Mouse (Mus musculus) lung, embryonic 15.5 days (tissue): ENCODE measurements around the gene Gm5134. TPM values are rescaled to one million over a fixed set of nuclear protein-coding genes. Genes with fewer than 3 reads are reported as not detected.
A peak's percentile ranks its signal among the peaks of the same experiment; 100 is the strongest.

ENCODE experiments used
- ATAC-seq: fragments of 200-750 bp; cut with Nextera tagmentation; 2 replicates; pipeline ENCODE4 v1.8.0; 2017; ENCODE audit warnings: moderate number of reproducible peaks, borderline replicate concordance; ENCODE audit not compliant: low FRiP score, low TSS enrichment; ENCODE audit errors: extremely low read depth
- H3K27ac ChIP-seq: fragments of 300-500 bp; sonication (generic); 2 replicates; pipeline ENCODE4 v1.5.1; 2015; ENCODE audit warnings: moderate library complexity, mild to moderate bottlenecking, inconsistent platforms
- H3K27me3 ChIP-seq: fragments of 300-500 bp; sonication (generic); 2 replicates; pipeline ENCODE4 v1.6.1; 2015; ENCODE audit warnings: inconsistent platforms
- H3K36me3 ChIP-seq: fragments of 300-500 bp; sonication (generic); 2 replicates; pipeline ENCODE4 v1.6.1; 2015; ENCODE audit warnings: inconsistent platforms
- H3K4me1 ChIP-seq: fragments of 300-500 bp; sonication (generic); 2 replicates; pipeline ENCODE4 v1.6.1; 2015; ENCODE audit warnings: inconsistent platforms
- H3K4me2 ChIP-seq: fragments of 300-500 bp; sonication (generic); 2 replicates; pipeline ENCODE4 v1.6.1; 2015; ENCODE audit warnings: inconsistent platforms, mild to moderate bottlenecking, moderate library complexity
- H3K4me3 ChIP-seq: fragments of 300-500 bp; sonication (generic); 2 replicates; pipeline ENCODE4 v1.5.1; 2015; ENCODE audit warnings: mild to moderate bottlenecking, inconsistent platforms
- H3K9ac ChIP-seq: fragments of 300-500 bp; sonication (generic); 2 replicates; pipeline ENCODE4 v1.6.1; 2015; ENCODE audit warnings: inconsistent platforms
- H3K9me3 ChIP-seq: fragments of 300-500 bp; sonication (generic); 2 replicates; pipeline ENCODE4 v1.6.1; 2016; ENCODE audit warnings: inconsistent platforms
- WGBS: fragments of 180-500 bp; shearing (Covaris S2); methylation state at CpG from one replicate; pipeline ENCODE4 v1.1.7; 2015; 5-methylcytosine and 5-hydroxymethylcytosine counted together
- polyA plus RNA-seq: library from polyadenylated mRNA; unstranded; fragments of >200 nt; fragmentation: Nextera tagmentation; extraction: Ambion mirVana; gene quantifications from 2 replicates; pipeline ENCODE4 v1.2.1, GENCODE M21; 2015

Gm5134 gene
- polyA plus RNA-seq, 1 experiment from 2014 or later, result 0.05 TPM

DNA sequence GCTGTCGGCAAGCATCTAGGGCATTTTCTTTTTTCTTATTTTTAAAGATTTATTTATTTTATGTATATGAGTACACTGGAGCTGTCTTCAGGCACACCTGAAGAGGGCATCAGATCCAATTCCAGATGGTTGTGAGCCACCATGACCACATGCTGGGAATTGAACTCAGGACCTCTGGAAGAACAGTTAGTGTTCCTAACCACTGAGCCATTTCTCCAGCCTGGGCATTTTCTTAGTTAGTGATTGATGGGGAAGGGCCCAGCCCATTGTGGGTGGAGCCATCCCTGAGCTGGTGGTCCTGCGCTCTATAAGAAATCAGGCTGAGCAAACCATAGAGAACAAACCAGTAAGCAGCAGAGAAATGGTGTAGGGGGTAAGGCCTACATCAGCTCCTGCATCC is 48.9 kb downstream of the Gm5134 start:
- 90% methylated on average over 2 of the region's 2 CpGs for WGBS
- Histone ChIP-seq H3K4me1 (no peaks in the 10 kb centered on the region), H3K9ac (no peak overlapping the region), H3K4me2 (no peak overlapping the region), H3K9me3 (no peaks in the 10 kb centered on the region), H3K27me3 (no peaks in the 10 kb centered on the region), H3K27ac (no peak overlapping the region), H3K36me3 (no peaks in the 10 kb centered on the region), H3K4me3 (no peak overlapping the region)
- no peak for ATAC-seq

DNA sequence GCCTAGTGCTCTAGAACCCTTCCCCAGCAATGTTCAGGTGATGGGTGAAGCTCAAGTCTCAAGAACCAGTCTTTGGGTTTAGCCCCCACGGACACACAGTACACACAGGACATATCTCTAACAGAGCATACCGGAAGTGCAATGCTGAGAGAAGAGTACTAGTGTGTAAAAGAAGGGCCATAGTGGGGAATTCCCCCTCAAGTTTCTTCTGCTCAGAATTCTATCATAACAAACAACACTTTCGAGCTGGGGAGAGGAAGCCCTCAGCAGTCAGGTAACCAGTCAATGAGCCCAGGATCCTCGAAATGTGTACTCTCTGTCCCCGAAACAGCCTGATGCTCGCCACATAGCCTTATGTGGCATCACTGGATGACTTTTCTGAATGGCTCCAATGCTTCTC is 52.1 kb downstream of the Gm5134 start:
- Histone ChIP-seq H3K9me3 (no peaks in the 10 kb centered on the region), H3K9ac (no peak overlapping the region), H3K4me2 (no peak overlapping the region), H3K27me3 (no peaks in the 10 kb centered on the region), H3K4me1 (no peaks in the 10 kb centered on the region), H3K27ac (no peak overlapping the region), H3K4me3 (no peak overlapping the region), H3K36me3 (no peaks in the 10 kb centered on the region)
- ATAC-seq, result no peak
- 69% methylated on average over 6 of the region's 6 CpGs for WGBS

DNA sequence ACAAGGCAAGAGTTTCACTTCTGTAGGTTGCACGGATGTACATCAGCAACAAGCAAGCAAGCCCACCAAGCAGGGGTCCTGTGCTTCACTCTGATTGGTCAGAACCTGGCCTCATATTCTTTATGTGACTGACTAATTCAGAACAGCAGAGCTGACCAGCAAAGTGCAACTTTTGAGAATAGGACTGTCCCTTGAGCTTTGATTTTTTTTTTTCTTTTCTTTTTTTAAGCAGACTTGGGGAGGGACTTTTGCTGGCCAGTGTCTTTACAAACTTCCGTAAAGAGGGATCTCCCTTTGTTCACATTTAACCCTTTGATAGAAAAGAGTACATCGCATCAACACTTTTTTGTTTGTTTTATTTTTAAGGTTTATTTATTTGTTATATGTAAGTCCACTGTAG is 55.5 kb downstream of the Gm5134 start:
- Histone ChIP-seq H3K27me3 (no peaks in the 10 kb centered on the region), H3K4me2 (no peak overlapping the region), H3K4me1 (no peaks in the 10 kb centered on the region), H3K4me3 (no peak overlapping the region), H3K36me3 (no peaks in the 10 kb centered on the region), H3K9me3 (no peaks in the 10 kb centered on the region), H3K9ac (no peak overlapping the region), H3K27ac (no peak overlapping the region)
- no peak for ATAC-seq
- WGBS, result 63% methylated on average over 3 of the region's 3 CpGs

DNA sequence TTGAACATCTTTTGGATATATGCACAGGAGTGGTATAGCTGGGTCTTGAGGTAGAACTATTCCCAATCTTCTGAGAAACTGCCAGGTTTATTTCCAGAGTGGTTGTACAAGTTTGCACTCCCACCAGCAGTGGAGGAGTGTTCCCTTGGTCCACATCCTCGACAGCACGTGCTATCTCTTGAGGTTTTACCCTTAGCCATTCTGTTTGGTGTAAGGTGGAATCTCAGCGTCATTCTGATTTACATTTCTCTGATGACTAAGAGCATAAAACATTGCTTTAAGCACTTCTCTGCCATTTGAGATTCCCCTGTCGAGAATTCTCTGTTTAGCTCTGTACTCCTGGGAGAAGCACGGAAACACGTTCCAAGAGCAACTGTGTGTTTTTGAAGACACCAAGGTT is 58.6 kb downstream of the Gm5134 start:
- Histone ChIP-seq H3K27me3 (no peaks in the 10 kb centered on the region), H3K36me3 (no peaks in the 10 kb centered on the region), H3K4me1 (no peaks in the 10 kb centered on the region), H3K4me2 (no peak overlapping the region), H3K9ac (no peak overlapping the region), H3K4me3 (no peak overlapping the region), H3K9me3 (no peaks in the 10 kb centered on the region), H3K27ac (no peak overlapping the region)
- no peak for ATAC-seq
- 70% methylated on average over 6 of the region's 6 CpGs for WGBS

DNA sequence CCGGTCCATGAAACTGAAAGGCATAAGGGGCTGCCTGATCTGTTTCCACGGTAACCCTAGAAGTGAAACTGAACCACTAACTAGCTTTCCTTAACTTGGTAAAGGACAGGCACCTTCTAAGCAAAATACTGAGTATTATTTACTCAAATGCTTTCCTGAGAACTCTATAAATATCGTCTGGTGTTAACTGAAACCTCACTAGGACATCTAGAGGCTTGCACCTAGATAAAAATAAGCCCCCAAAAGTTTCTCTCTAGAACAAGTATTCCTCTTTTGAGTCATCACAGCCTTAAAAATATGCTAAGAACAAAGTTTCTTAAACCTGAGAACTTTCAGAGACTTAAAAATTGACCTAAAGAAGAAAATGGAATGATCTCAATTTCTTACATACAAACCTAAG is 62.6 kb downstream of the Gm5134 start:
- H3K36me3 ChIP-seq, result no peaks in the 10 kb centered on the region
- H3K4me2 ChIP-seq, result no peak overlapping the region
- no peak overlapping the region for H3K27ac ChIP-seq
- H3K9me3 ChIP-seq, result no peaks in the 10 kb centered on the region
- H3K4me1 ChIP-seq, result no peaks in the 10 kb centered on the region
- H3K4me3 ChIP-seq, result no peak overlapping the region
- H3K9ac ChIP-seq, result no peak overlapping the region
- 84% methylated on average over 3 of the region's 3 CpGs for WGBS
- no peaks in the 10 kb centered on the region for H3K27me3 ChIP-seq
- no peak for ATAC-seq

DNA sequence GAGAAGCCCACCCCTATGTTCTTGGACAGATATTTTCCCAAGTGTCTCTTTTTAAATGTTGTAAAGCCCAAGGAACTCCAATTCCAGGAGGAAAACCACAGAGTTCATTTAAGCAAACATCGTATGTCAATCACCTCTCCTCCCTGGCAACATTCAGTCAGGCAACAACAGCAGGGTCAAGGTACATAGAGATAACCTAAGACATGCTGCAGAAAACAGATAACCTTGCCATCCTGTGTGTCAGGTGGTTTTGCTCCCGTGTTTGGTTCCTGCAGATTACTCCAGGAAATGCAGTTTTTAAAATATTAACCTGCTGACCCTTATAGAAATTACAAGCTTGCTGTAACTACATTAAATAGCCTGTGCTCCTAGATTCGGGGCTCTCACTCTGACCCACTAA is 67.4 kb downstream of the Gm5134 start:
- no peak for ATAC-seq
- WGBS, result 29% methylated on average over 3 of the region's 3 CpGs

DNA sequence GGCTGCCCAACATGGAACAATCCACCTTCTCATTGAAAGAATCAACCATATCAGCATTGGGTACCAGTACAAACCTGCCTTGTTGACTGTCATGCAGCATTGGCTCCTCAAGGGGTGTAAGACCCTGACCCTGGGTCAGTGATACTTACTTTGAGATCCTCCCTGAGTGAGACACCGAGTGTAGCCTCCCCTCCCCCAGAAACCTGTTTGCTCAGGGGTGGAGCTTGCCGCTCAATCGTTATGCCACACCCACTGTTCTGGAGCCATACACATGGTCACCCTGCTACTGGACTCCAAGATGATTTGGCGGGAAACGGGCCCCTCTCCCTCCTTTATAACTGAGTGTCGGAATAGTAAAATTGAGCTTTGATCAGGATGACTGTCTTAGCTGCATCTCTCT is 69.6 kb downstream of the Gm5134 start:
- Histone ChIP-seq H3K27ac (no peak overlapping the region), H3K9ac (no peak overlapping the region), H3K36me3 (no peaks in the 10 kb centered on the region), H3K4me1 (peaks cover 10% of the 10 kb centered on the region), H3K9me3 (no peaks in the 10 kb centered on the region), H3K4me2 (no peak overlapping the region), H3K27me3 (no peaks in the 10 kb centered on the region), H3K4me3 (no peak overlapping the region)
- 93% methylated on average over 6 of the region's 6 CpGs for WGBS
- ATAC-seq, result no peak

More for the DNA sequence above, 67.4 kb downstream of the Gm5134 start:
- Histone ChIP-seq H3K36me3 (no peaks in the 10 kb centered on the region), H3K27ac (no peak overlapping the region), H3K27me3 (no peaks in the 10 kb centered on the region), H3K9ac (no peak overlapping the region), H3K4me3 (no peak overlapping the region), H3K4me1 (no peaks in the 10 kb centered on the region), H3K9me3 (no peaks in the 10 kb centered on the region), H3K4me2 (no peak overlapping the region)

DNA sequence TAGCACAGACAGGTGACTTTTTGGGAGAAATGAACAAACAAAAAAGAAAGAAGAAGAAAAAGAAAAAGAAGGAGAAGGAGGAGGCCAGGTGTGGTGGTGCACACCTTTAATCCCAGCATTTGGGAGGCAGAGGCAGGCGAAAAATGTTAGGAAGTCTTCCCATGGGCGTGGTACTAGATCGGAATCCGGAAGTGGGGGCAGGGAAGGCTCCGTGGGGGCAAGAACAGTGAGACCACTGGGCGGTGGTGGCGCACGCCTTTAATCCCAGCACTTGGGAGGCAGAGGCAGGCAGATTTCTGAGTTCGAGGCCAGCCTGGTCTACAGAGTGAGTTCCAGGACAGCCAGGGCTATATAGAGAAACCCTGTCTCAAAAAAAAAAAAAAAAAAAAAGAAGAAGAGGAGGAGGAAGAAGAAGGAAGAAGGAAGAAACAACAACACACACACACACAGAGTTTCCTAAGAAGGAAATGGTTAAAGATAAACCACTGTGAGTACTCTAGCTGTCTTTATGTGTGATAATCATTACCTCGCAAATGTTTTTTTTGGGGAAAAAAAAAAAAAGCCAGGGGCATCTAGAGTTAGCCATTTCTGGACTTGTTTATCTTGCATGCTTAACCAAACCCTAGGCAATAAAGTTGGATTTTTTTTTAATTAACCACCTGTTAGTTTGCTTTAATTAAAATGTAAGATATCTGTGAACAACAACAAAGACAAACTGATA is 71.3 kb downstream of the Gm5134 start:
- ATAC-seq, result no peak

DNA sequence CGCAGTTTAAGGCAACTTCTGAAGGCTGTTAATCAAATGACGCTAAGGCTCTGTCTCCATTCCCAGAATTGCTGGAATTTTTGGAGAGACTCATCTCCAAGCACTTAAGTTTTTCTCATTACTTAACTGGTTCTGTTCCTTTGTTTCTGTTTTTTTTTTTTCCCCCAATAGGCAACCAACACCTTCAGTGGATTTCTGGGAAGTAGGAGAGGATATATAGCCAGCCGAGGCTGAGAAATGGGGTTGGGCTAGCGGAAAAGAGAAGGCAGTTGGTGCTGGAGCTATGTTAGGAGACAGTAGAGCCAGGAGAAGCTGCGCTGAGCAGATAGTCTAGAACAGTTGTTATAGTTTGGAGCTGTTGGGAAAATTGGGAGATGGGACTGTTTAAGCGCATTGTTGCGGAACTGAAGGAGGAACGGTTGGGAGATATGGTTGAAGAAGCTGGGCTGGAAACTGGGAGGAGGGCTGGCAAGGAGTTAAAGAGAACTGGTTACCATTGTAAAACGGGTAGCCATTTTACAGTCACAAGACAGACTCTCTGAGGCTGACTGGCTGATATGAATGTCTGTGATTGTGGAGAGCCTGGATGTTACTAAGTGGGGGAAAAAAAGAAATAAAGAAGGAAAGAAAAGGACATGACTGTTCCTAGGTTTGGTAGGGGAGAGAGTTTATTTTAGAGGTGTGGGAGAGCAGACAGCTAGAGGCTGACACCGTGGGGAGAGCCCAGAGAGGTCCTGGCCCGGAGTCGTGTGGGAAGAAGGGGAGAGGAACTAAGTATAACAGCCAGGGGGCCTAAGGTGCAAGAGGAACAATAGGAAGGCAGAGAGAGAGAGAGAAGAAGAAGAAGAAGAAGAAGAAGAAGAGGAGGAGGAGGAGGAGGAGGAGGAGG is 73.1 kb downstream of the Gm5134 start:
- H3K27ac ChIP-seq, result 0 out of 2 replicates have a peak overlapping the region, but pooled peaks have one; percentile 15
- 52% methylated on average over 12 of the region's 12 CpGs for WGBS

More for the DNA sequence above, 71.3 kb downstream of the Gm5134 start:
- Histone ChIP-seq H3K9me3 (no peaks in the 10 kb centered on the region), H3K9ac (no peak overlapping the region), H3K27ac (no peak overlapping the region), H3K4me3 (no peak overlapping the region), H3K27me3 (no peaks in the 10 kb centered on the region), H3K4me1 (peaks cover 10% of the 10 kb centered on the region), H3K4me2 (no peak overlapping the region), H3K36me3 (no peaks in the 10 kb centered on the region)
- WGBS, result 88% methylated on average over 10 of the region's 10 CpGs

DNA sequence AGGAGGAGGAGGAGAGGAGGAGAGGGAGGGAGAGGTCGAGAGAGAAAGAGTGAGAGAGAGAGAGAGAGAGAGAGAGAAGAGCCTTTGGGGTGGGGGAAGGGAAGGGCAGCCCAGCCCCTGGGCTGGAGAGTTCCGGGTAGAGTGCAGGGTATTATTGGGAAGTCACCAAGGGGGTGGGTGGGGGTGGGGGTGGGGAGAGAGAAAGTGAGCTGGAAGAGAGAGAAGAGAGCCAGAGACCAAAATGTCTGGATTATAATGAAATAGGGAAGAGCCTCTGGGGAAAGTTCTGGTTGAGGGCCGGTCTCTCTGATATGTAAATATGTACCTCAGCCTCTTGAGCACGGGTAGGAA is 73.7 kb downstream of the Gm5134 start:
- H3K27me3 ChIP-seq, result no peaks in the 10 kb centered on the region
- no peak overlapping the region for H3K4me2 ChIP-seq
- H3K9me3 ChIP-seq, result no peaks in the 10 kb centered on the region
- no peak for ATAC-seq
- no peak overlapping the region for H3K4me3 ChIP-seq
- WGBS, result 14% methylated on average over 4 of the region's 4 CpGs
- 0 out of 2 replicates have a peak overlapping the region, but pooled peaks have one; percentile 47 for H3K27ac ChIP-seq
- no peak overlapping the region for H3K9ac ChIP-seq
- H3K4me1 ChIP-seq, result peaks cover 15% of the 10 kb centered on the region
- H3K36me3 ChIP-seq, result no peaks in the 10 kb centered on the region

More for the DNA sequence above, 73.1 kb downstream of the Gm5134 start:
- H3K36me3 ChIP-seq, result no peaks in the 10 kb centered on the region
- ATAC-seq, result no peak
- no peaks in the 10 kb centered on the region for H3K9me3 ChIP-seq
- no peak overlapping the region for H3K9ac ChIP-seq
- no peak overlapping the region for H3K4me3 ChIP-seq
- peaks cover 15% of the 10 kb centered on the region for H3K4me1 ChIP-seq
- H3K4me2 ChIP-seq, result no peak overlapping the region
- H3K27me3 ChIP-seq, result no peaks in the 10 kb centered on the region

DNA sequence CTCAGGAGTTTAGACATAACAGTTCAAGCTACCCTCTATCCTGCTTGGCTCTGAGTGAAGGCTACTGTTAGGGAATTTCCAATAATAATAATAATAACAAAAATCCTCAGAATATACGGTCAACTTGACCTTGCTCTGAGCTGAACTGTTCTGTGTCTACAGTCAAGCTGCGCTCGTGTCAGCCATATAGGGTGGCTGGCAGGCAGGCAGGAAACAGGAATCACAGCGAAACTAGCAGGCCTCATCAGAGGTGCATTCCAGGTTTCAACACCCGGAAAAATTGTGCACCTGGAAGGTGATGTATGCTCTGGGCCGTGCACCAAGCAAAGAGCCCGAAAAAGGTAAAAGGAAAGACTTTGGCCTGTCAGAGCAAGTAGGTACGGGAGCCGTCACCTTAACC is 74.1 kb downstream of the Gm5134 start:
- WGBS, result 53% methylated on average over 9 of the region's 9 CpGs
- Histone ChIP-seq H3K4me2 (no peak overlapping the region), H3K4me1 (peaks cover 18% of the 10 kb centered on the region), H3K27me3 (no peaks in the 10 kb centered on the region), H3K36me3 (no peaks in the 10 kb centered on the region), H3K9me3 (no peaks in the 10 kb centered on the region), H3K9ac (no peak overlapping the region), H3K4me3 (no peak overlapping the region), H3K27ac (peak overlapping the region; percentile 47; the same call in 1 of the 2 replicates)
- no peak for ATAC-seq

DNA sequence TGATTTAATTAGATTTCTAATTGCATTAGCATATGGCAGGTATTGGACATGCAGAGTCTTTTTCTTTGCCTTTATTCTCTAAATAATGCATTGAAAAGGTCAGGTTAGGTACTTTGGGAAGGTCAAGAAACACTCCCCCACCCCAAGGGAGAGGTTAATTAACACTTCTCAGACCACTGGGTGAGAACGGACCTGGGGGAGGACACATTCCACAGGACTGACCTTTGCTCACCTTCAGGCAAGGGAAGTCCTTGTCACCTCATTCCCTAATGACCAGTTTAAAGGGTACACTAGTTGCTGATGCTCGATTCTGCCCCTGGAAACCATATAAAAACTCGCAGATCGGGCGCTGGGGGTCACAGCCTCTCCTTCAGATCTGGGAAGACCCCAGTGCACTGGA is 75.0 kb downstream of the Gm5134 start:
- no peaks in the 10 kb centered on the region for H3K36me3 ChIP-seq
- WGBS, result 79% methylated on average over 5 of the region's 5 CpGs
- H3K4me2 ChIP-seq, result no peak overlapping the region
- H3K4me3 ChIP-seq, result no peak overlapping the region
- peaks cover 22% of the 10 kb centered on the region for H3K4me1 ChIP-seq
- no peaks in the 10 kb centered on the region for H3K27me3 ChIP-seq
- no peak for ATAC-seq
- H3K9me3 ChIP-seq, result no peaks in the 10 kb centered on the region
- H3K9ac ChIP-seq, result no peak overlapping the region
- no peak overlapping the region for H3K27ac ChIP-seq
